Mouse (Mus musculus) liver, adult 2 months (tissue): ENCODE measurements around the gene Dars. TPM values are rescaled to one million over a fixed set of nuclear protein-coding genes. Genes with fewer than 3 reads are reported as not detected.

Experiments
- DNase-seq: peaks from one replicate; pipeline ENCODE4 v3.0.0-alpha.2; 2011; ENCODE audit warnings: low read depth, low spot score; ENCODE audit errors: extremely low read depth
- H3K27ac ChIP-seq: fragments of 200-500 bp; replicated peaks from 2 replicates; pipeline ENCODE4 v1.5.1; 2012; ENCODE audit warnings: low read depth, mild to moderate bottlenecking, control low read depth, inconsistent platforms, low read length; ENCODE audit not compliant: insufficient read depth
- H3K27me3 ChIP-seq: fragments of 200-500 bp; 2 replicates; pipeline ENCODE4 v1.6.1; 2012; ENCODE audit warnings: mild to moderate bottlenecking, moderate library complexity, low read length, inconsistent platforms; ENCODE audit not compliant: control insufficient read depth, insufficient read depth
- H3K36me3 ChIP-seq: fragments of 200-500 bp; 2 replicates; pipeline ENCODE4 v1.6.1; 2012; ENCODE audit warnings: low read length, inconsistent platforms; ENCODE audit not compliant: control insufficient read depth, insufficient read depth
- H3K4me1 ChIP-seq: fragments of 200-500 bp; 2 replicates; pipeline ENCODE4 v1.6.1; 2011; ENCODE audit warnings: low read length; ENCODE audit not compliant: control insufficient read depth, insufficient read depth
- H3K4me3 ChIP-seq: fragments of 200-500 bp; 2 replicates; pipeline ENCODE4 v1.5.1; 2011; ENCODE audit warnings: low read depth, mild to moderate bottlenecking, control low read depth, low read length, moderate library complexity; ENCODE audit not compliant: insufficient read depth
- H3K79me2 ChIP-seq: fragments of 200-500 bp; 2 replicates; pipeline ENCODE4 v1.6.1; 2012; ENCODE audit warnings: inconsistent platforms, mild to moderate bottlenecking, low read length, moderate library complexity; ENCODE audit not compliant: control insufficient read depth, insufficient read depth
- H3K9ac ChIP-seq: fragments of 200-500 bp; 2 replicates; pipeline ENCODE4 v1.6.1; 2012; ENCODE audit warnings: low read depth, mild to moderate bottlenecking, control low read depth, inconsistent platforms, low read length
- CTCF ChIP-seq: fragments of 200-500 bp; IDR thresholded peaks from 2 replicates; pipeline ENCODE4 v1.5.1; 2011; ENCODE audit warnings: low read depth, low read length, control low read depth
- POLR2A ChIP-seq: fragments of 200-500 bp; IDR thresholded peaks from 2 replicates; pipeline ENCODE4 v1.6.1; 2011; ENCODE audit warnings: low read length, control low read depth; ENCODE audit not compliant: insufficient read depth; ENCODE audit errors: extremely low read depth
- WGBS: fragments of 180-500 bp; shearing (Covaris S2); methylation state at CpG from one replicate; pipeline ENCODE4 v1.1.7; 2018; 5-methylcytosine and 5-hydroxymethylcytosine counted together
- polyA plus RNA-seq: library from polyadenylated mRNA; depleted of rRNA; stranded (reverse); fragments of >200 nt; gene quantifications from 2 replicates; pipeline ENCODE4 v1.2.3, GENCODE M21; 2012
- total RNA-seq: library from RNA; depleted of rRNA; stranded (reverse); fragments of >200 nt; gene quantifications from 2 replicates; pipeline ENCODE4 v1.2.3, GENCODE M21; 2014

The Dars gene
- total and polyA plus RNA-seq, 2 experiments, result 14.7 to 104 TPM

- no peaks in the 10 kb centered on the region for H3K79me2 ChIP-seq
- H3K4me1 ChIP-seq, result peaks cover 4% of the 10 kb centered on the region; the same call in 1 of the 2 replicates
- no peak for DNase-seq
- H3K9ac ChIP-seq, result no peak overlapping the region
- H3K4me3 ChIP-seq, result no peak overlapping the region
- no peaks in the 10 kb centered on the region for H3K27me3 ChIP-seq
- H3K36me3 ChIP-seq, result peaks cover 7% of the 10 kb centered on the region
- 42% methylated on average over 3 of the region's 3 CpGs for WGBS
- no peak overlapping the region for H3K27ac ChIP-seq
- TF ChIP-seq POLR2A (no peak), CTCF (no peak)
Measured at GRCm38 (mm10) chr1:128357452-128357851, 59.7 kb downstream of the Dars start.

GRCm38 (mm10) chr1:128353092-128353491 is 64.1 kb downstream of the Dars start:
- Histone ChIP-seq H3K27me3 (no peaks in the 10 kb centered on the region), H3K4me3 (no peak overlapping the region), H3K4me1 (peaks cover 4% of the 10 kb centered on the region; the same call in 1 of the 2 replicates), H3K27ac (no peak overlapping the region), H3K9ac (no peak overlapping the region), H3K36me3 (peaks cover 9% of the 10 kb centered on the region), H3K79me2 (no peaks in the 10 kb centered on the region)
- 85% methylated on average over 3 of the region's 3 CpGs for WGBS
- DNase-seq, result no peak
- TF ChIP-seq CTCF (no peak), POLR2A (no peak)

- H3K4me3 ChIP-seq, result no peak overlapping the region
- no peak overlapping the region for H3K27ac ChIP-seq
- TF ChIP-seq POLR2A, result no peak
- TF ChIP-seq CTCF, result no peak
- no peaks in the 10 kb centered on the region for H3K27me3 ChIP-seq
- no peak overlapping the region for H3K9ac ChIP-seq
- peaks cover 29% of the 10 kb centered on the region for H3K36me3 ChIP-seq
- H3K4me1 ChIP-seq, result no peaks in the 10 kb centered on the region
- WGBS, result 88% methylated on average over 10 of the region's 10 CpGs
- H3K79me2 ChIP-seq, result no peaks in the 10 kb centered on the region
- no peak for DNase-seq
Measured at GRCm38 (mm10) chr1:128344232-128344631, 72.9 kb downstream of the Dars start.

GRCm38 (mm10) chr1:128337708-128338320 is 79.4 kb downstream of the Dars start:
- no peaks in the 10 kb centered on the region for H3K27me3 ChIP-seq
- H3K9ac ChIP-seq, result no peak overlapping the region
- peaks cover 27% of the 10 kb centered on the region for H3K36me3 ChIP-seq
- H3K79me2 ChIP-seq, result no peaks in the 10 kb centered on the region
- WGBS, result 82% methylated on average over 13 of the region's 13 CpGs
- no peak overlapping the region for H3K27ac ChIP-seq
- TF ChIP-seq POLR2A (no peak), CTCF (no peak)
- H3K4me3 ChIP-seq, result no peak overlapping the region
- DNase-seq, result no peak
- no peaks in the 10 kb centered on the region for H3K4me1 ChIP-seq

- Histone ChIP-seq H3K4me3 (no peak overlapping the region), H3K27me3 (no peaks in the 10 kb centered on the region), H3K36me3 (peaks cover 21% of the 10 kb centered on the region; the same call in 1 of the 2 replicates), H3K9ac (no peak overlapping the region), H3K27ac (no peak overlapping the region), H3K79me2 (no peaks in the 10 kb centered on the region), H3K4me1 (no peaks in the 10 kb centered on the region)
- no peak for DNase-seq
- WGBS, result 98% methylated on average over 1 of the region's 1 CpGs
- TF ChIP-seq POLR2A, result no peak
- TF ChIP-seq CTCF, result no peak
Measured at GRCm38 (mm10) chr1:128330313-128330712, 86.9 kb downstream of the Dars start.

- TF ChIP-seq CTCF, result no peak
- no peak for TF ChIP-seq POLR2A
- Histone ChIP-seq H3K9ac (no peak within 1 kb of the TSS), H3K4me1 (no peaks in the 10 kb centered on the region), H3K79me2 (no peaks in the 10 kb centered on the region), H3K4me3 (no peak within 1 kb of the TSS), H3K36me3 (peaks cover 8% of the 10 kb centered on the region; the same call in 1 of the 2 replicates), H3K27me3 (no peaks in the 10 kb centered on the region), H3K27ac (no peak within 1 kb of the TSS)
- 86% methylated on average over 3 of the region's 3 CpGs for WGBS
- no peak for DNase-seq
Measured at GRCm38 (mm10) chr1:128328218-128328617, 89.0 kb downstream of the Dars start, which contains the start of gene Lct. TSS of gene Lct (minus strand) at chr1:128328318.
